Mouse (Mus musculus) forebrain, embryonic 12.5 days (tissue): ENCODE results near the gene Tle3. TPM values are rescaled to one million over a fixed set of nuclear protein-coding genes. Genes with fewer than 3 reads are reported as not detected.

Experiments used
- ATAC-seq: fragments of 200-750 bp; cut with Nextera tagmentation; 2 replicates; pipeline ENCODE4 v1.8.0; 2017; ENCODE audit warnings: moderate TSS enrichment; ENCODE audit not compliant: low FRiP score
- H3K27ac ChIP-seq: fragments of 300-500 bp; sonication (generic); 2 replicates; pipeline ENCODE4 v1.5.1; 2016; ENCODE audit warnings: mild to moderate bottlenecking
- H3K27me3 ChIP-seq: fragments of 300-500 bp; sonication (generic); 2 replicates; pipeline ENCODE4 v1.6.1; 2016; ENCODE audit warnings: mild to moderate bottlenecking
- H3K36me3 ChIP-seq: fragments of 300-500 bp; sonication (generic); replicated peaks from 2 replicates; pipeline ENCODE4 v1.6.1; 2016; ENCODE audit warnings: mild to moderate bottlenecking
- H3K4me1 ChIP-seq: fragments of 300-500 bp; sonication (generic); 2 replicates; pipeline ENCODE4 v1.6.1; 2016
- H3K4me2 ChIP-seq: fragments of 300-500 bp; sonication (generic); 2 replicates; pipeline ENCODE4 v1.6.1; 2016; ENCODE audit warnings: mild to moderate bottlenecking, moderate library complexity
- H3K4me3 ChIP-seq: fragments of 300-500 bp; sonication (generic); replicated peaks from 2 replicates; pipeline ENCODE4 v1.5.1; 2016; ENCODE audit warnings: mild to moderate bottlenecking
- H3K9ac ChIP-seq: fragments of 300-500 bp; sonication (generic); 2 replicates; pipeline ENCODE4 v1.6.1; 2016; ENCODE audit warnings: mild to moderate bottlenecking
- H3K9me3 ChIP-seq: fragments of 300-500 bp; sonication (generic); 2 replicates; pipeline ENCODE4 v1.6.1; 2016
- WGBS: fragments of 180-500 bp; shearing (Covaris S2); methylation state at CpG from one replicate; pipeline ENCODE4 v1.1.7; 2016; 5-methylcytosine and 5-hydroxymethylcytosine counted together
- polyA plus RNA-seq: library from polyadenylated mRNA; unstranded; fragments of >200 nt; fragmentation: Nextera tagmentation; extraction: Ambion mirVana; gene quantifications from 2 replicates; pipeline ENCODE4 v1.2.1, GENCODE M21; 2016

Tle3 gene
- polyA plus RNA-seq, 1 experiment from 2014 or later: 56.2 TPM

GRCm38 (mm10) chr9:61337665-61338064 lies 34.5 kb upstream of the Tle3 start:
- H3K4me2 ChIP-seq: no peak overlapping the region
- H3K27me3 ChIP-seq: peaks cover 72% of the 10 kb centered on the region
- no peak overlapping the region for H3K9ac ChIP-seq
- no peaks in the 10 kb centered on the region for H3K9me3 ChIP-seq
- no peaks in the 10 kb centered on the region for H3K36me3 ChIP-seq
- ATAC-seq: no peak
- 23% methylated on average over 9 of the region's 9 CpGs for WGBS
- no peak overlapping the region for H3K27ac ChIP-seq
- H3K4me3 ChIP-seq: no peak overlapping the region
- H3K4me1 ChIP-seq: peaks cover 21% of the 10 kb centered on the region

- H3K36me3 ChIP-seq: no peaks in the 10 kb centered on the region
- H3K27ac ChIP-seq: no peak overlapping the region
- ATAC-seq: no peak
- peaks cover 23% of the 10 kb centered on the region for H3K4me1 ChIP-seq
- H3K27me3 ChIP-seq: peaks cover 76% of the 10 kb centered on the region
- H3K9ac ChIP-seq: no peak overlapping the region
- 19% methylated on average over 6 of the region's 6 CpGs for WGBS
- no peaks in the 10 kb centered on the region for H3K9me3 ChIP-seq
- H3K4me2 ChIP-seq: no peak overlapping the region
- H3K4me3 ChIP-seq: no peak overlapping the region
These were observed 32.9 kb upstream of the Tle3 start for GRCm38 (mm10) chr9:61339311-61339710.

DNA sequence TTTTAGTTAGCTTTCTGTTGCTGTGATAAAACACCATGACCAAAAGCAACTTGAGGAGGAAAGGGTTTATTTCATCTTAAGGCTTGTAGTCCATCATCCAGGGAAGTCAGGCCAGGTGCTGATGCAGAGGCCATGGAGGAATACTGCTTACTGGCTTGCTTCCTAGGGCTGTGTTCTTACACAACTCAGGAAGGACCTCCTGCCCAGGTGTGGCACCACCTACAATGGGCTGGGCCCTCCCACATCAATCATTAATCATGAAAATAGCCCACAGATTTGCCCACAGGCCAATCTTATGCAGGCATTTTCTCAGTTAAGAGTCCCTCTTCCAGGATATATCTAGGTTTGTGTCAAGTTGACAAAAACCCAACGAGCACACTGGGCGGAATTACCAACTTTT lies 31.8 kb upstream of the Tle3 start:
- no peaks in the 10 kb centered on the region for H3K9me3 ChIP-seq
- H3K36me3 ChIP-seq: no peaks in the 10 kb centered on the region
- peaks cover 26% of the 10 kb centered on the region for H3K4me1 ChIP-seq
- no peak for ATAC-seq
- H3K4me3 ChIP-seq: no peak overlapping the region
- H3K9ac ChIP-seq: no peak overlapping the region
- H3K4me2 ChIP-seq: no peak overlapping the region
- no peak overlapping the region for H3K27ac ChIP-seq
- H3K27me3 ChIP-seq: peaks cover 77% of the 10 kb centered on the region
- 90% methylated on average over 2 of the region's 2 CpGs for WGBS

DNA sequence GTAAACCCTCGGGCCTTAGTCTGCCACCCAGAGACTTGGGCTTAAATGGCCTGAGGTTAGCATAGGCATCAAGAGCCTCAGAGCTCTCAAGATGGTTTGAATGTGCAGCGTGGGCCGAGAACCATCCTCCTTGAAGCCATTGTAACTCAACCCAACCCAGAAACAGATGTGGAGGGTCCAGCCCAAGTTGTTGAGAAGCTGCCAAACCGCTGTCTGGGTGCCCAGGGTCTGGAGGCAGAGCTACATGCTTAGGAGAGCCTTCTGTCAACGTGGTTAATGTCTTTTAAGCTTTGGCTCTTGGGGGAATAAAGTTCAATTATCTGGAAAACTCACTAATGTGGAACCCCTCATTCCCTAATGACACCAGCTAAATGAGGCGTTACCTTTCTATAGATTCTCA lies 29.9 kb upstream of the Tle3 start:
- Histone ChIP-seq H3K4me2 (no peak overlapping the region), H3K9ac (no peak overlapping the region), H3K27me3 (peaks cover 72% of the 10 kb centered on the region), H3K36me3 (no peaks in the 10 kb centered on the region), H3K9me3 (no peaks in the 10 kb centered on the region), H3K4me3 (no peak overlapping the region), H3K4me1 (peaks cover 23% of the 10 kb centered on the region), H3K27ac (no peak overlapping the region)
- 62% methylated on average over 6 of the region's 6 CpGs for WGBS
- ATAC-seq: no peak

GRCm38 (mm10) chr9:61344684-61345083 lies 27.5 kb upstream of the Tle3 start:
- ATAC-seq: no peak
- Histone ChIP-seq H3K27ac (no peak overlapping the region), H3K4me1 (peaks cover 30% of the 10 kb centered on the region), H3K9me3 (no peaks in the 10 kb centered on the region), H3K4me2 (no peak overlapping the region), H3K9ac (no peak overlapping the region), H3K27me3 (peaks cover 62% of the 10 kb centered on the region), H3K4me3 (no peak overlapping the region), H3K36me3 (no peaks in the 10 kb centered on the region)
- WGBS: 74% methylated on average over 6 of the region's 6 CpGs

DNA sequence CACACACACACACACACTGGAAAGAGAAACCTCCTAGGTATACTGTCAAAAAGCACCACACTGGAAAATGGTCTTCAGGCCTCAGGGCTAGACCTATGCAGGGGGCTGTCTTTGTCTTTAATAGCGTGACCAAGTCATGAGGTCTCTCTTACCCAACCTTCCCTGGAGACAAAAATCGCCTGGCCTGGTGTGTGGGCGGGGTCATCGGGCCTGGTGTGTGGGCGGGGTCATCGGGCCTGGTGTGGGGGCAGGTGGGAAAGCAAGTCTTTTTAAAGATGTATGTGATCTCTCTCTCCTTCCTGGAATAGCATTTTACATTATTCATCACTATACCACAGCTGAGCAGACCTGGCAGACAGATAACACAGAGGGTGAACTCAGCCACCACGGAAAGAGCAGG lies 25.2 kb upstream of the Tle3 start:
- H3K27me3 ChIP-seq: peaks cover 57% of the 10 kb centered on the region
- ATAC-seq: no peak
- no peak overlapping the region for H3K9ac ChIP-seq
- H3K9me3 ChIP-seq: no peaks in the 10 kb centered on the region
- peaks cover 43% of the 10 kb centered on the region for H3K4me1 ChIP-seq
- H3K4me2 ChIP-seq: no peak overlapping the region
- no peaks in the 10 kb centered on the region for H3K36me3 ChIP-seq
- no peak overlapping the region for H3K27ac ChIP-seq
- WGBS: 30% methylated on average over 7 of the region's 7 CpGs
- H3K4me3 ChIP-seq: no peak overlapping the region

DNA sequence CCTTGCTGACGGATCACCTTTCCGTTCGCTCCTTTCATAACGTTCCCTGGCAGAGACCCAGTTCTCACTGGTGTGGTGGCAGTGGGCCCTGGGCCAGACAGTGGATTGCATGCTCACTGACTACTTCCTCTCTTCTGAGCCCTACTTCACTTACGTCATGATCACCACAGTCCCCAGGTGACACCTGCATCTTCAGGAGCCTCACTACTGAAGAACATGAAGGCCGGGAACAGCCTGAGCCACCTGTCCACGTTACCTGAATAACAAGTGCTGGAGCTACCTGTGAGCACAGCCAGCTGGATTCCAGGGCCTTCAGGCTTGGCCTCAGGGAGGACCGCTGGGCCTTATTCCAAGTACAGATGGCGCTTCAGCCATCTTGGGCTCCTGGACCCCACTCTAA lies 24.1 kb upstream of the Tle3 start:
- WGBS: 90% methylated on average over 9 of the region's 9 CpGs
- Histone ChIP-seq H3K27me3 (peaks cover 57% of the 10 kb centered on the region), H3K36me3 (no peaks in the 10 kb centered on the region), H3K4me1 (peaks cover 39% of the 10 kb centered on the region), H3K27ac (no peak overlapping the region), H3K9ac (no peak overlapping the region), H3K4me2 (no peak overlapping the region), H3K9me3 (no peaks in the 10 kb centered on the region), H3K4me3 (no peak overlapping the region)
- no peak for ATAC-seq

DNA sequence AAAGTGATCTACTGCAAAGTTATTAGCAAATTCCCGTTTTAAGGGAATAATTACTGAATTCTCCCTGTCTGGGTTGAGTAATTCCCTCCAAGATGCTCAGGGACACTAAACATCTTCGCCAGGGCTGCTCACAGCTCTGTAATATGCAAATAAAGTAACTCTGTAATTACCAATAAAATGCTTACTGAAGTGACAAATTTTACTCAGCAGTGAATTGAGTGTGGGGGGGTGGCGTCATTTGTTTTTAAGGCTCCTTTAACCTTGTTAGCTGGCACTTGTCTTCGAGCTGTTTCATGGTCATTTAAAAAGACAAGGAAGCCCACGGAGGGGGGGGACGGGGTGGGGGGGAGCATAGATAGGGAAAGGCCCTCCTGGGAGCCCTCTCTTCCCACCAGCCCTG lies 23.6 kb upstream of the Tle3 start:
- H3K4me1 ChIP-seq: peaks cover 39% of the 10 kb centered on the region
- H3K9me3 ChIP-seq: no peaks in the 10 kb centered on the region
- ATAC-seq: no peak
- H3K36me3 ChIP-seq: no peaks in the 10 kb centered on the region
- H3K4me3 ChIP-seq: no peak overlapping the region
- WGBS: 37% methylated on average over 6 of the region's 6 CpGs
- peaks cover 59% of the 10 kb centered on the region for H3K27me3 ChIP-seq
- no peak overlapping the region for H3K4me2 ChIP-seq
- no peak overlapping the region for H3K27ac ChIP-seq
- no peak overlapping the region for H3K9ac ChIP-seq

DNA sequence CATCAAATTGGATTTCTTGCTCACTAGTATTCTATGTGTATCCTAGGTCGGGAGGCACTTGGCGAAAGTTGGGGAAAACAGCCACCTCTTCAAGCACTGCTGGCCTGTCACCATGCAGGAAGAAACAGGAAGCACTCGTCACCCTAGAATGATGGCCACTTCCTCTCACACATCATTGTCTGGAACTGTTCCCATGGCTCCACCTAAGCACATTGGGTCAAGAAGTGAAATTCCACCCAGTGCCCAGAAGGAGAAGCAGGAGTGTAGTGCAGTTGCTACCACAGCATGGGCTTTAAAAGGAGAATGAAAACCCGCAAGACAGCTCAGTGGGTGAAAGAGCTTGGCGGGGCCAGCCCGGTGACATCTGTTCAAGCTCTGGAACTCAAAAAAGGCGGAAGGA lies 22.5 kb upstream of the Tle3 start:
- 91% methylated on average over 7 of the region's 7 CpGs for WGBS
- no peaks in the 10 kb centered on the region for H3K36me3 ChIP-seq
- H3K4me2 ChIP-seq: no peak overlapping the region
- no peak for ATAC-seq
- H3K27ac ChIP-seq: no peak overlapping the region
- no peaks in the 10 kb centered on the region for H3K9me3 ChIP-seq
- no peak overlapping the region for H3K9ac ChIP-seq
- H3K27me3 ChIP-seq: peaks cover 59% of the 10 kb centered on the region
- H3K4me3 ChIP-seq: no peak overlapping the region
- H3K4me1 ChIP-seq: peaks cover 37% of the 10 kb centered on the region

- Histone ChIP-seq H3K27me3 (peaks cover 50% of the 10 kb centered on the region), H3K9me3 (no peaks in the 10 kb centered on the region), H3K4me3 (no peak overlapping the region), H3K9ac (no peak overlapping the region), H3K27ac (0 out of 2 replicates have a peak overlapping the region, but pooled peaks have one; percentile 13), H3K36me3 (no peaks in the 10 kb centered on the region), H3K4me1 (peaks cover 36% of the 10 kb centered on the region), H3K4me2 (no peak overlapping the region)
- peak; percentile 33; the same call in 1 of the 2 replicates for ATAC-seq
- 15% methylated on average over 4 of the region's 4 CpGs for WGBS
These were observed 21.0 kb upstream of the Tle3 start for GRCm38 (mm10) chr9:61351164-61351563.

DNA sequence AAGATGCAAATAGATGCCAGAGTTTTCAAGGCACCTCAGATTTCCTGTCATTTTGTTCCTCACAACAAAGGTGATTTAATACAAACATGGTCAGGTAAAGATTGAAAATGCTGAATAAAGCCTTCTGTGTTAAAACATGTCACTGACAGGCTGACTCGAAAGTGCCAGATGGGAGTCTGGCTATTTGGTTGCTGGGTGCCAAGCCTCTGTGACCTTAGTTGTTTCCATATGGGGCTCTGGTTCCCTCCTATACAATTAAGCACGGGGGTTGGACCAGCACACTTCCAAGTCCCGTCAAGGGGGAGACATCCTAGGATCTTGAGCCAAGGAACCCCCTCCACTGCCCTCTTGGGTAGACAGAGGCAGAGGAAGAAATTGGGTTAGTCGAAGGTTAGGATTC lies 13.2 kb upstream of the Tle3 start:
- peaks cover 52% of the 10 kb centered on the region for H3K27me3 ChIP-seq
- 41% methylated on average over 4 of the region's 4 CpGs for WGBS
- no peak overlapping the region for H3K9ac ChIP-seq
- no peaks in the 10 kb centered on the region for H3K9me3 ChIP-seq
- no peak overlapping the region for H3K27ac ChIP-seq
- H3K4me3 ChIP-seq: no peak overlapping the region
- no peak for ATAC-seq
- no peaks in the 10 kb centered on the region for H3K36me3 ChIP-seq
- peaks cover 45% of the 10 kb centered on the region for H3K4me1 ChIP-seq
- H3K4me2 ChIP-seq: no peak overlapping the region

DNA sequence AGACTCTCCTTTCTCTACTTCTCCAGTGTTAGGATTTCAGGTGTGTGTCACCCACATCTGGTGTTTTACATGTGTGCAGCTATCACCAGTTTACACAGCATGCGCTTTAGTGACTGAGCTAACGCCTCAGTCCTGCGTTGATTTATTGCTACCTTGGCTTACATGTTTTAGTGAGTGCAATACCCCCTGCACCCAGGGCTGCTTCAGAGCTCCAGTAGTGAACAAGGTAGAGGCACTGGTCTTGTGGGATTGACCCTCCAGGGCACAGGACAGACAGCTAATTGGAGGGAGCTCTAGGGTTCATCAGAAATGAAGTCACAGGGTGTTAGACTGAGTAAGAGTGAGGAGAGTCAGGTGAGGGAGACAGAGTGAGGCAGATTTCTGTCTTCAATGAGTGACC lies 12.4 kb upstream of the Tle3 start:
- peaks cover 58% of the 10 kb centered on the region for H3K27me3 ChIP-seq
- H3K4me2 ChIP-seq: no peak overlapping the region
- no peak for ATAC-seq
- 87% methylated on average over 3 of the region's 3 CpGs for WGBS
- peaks cover 45% of the 10 kb centered on the region for H3K4me1 ChIP-seq
- no peak overlapping the region for H3K27ac ChIP-seq
- H3K36me3 ChIP-seq: no peaks in the 10 kb centered on the region
- no peak overlapping the region for H3K9ac ChIP-seq
- no peak overlapping the region for H3K4me3 ChIP-seq
- H3K9me3 ChIP-seq: no peaks in the 10 kb centered on the region

DNA sequence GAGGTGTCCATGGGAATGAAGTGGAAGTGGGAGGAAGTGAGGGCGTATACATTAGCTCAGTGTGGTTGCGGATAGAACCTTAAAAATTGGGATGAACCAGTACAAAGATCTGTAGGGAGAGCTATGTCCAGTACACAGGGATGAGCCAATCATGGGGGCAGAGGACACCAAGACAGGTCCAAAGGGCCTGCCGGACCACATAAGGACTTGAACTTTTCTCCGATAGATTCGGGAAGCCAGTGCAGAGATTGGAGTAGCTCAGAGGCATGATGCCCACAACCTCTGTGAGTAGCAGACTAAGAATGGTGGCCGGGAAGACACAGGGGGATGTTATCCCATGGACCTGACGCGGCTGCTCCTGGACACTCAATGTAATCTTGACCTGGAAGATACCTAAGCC lies 12.0 kb upstream of the Tle3 start:
- H3K9ac ChIP-seq: no peak overlapping the region
- H3K4me2 ChIP-seq: no peak overlapping the region
- no peaks in the 10 kb centered on the region for H3K36me3 ChIP-seq
- peaks cover 62% of the 10 kb centered on the region for H3K27me3 ChIP-seq
- no peaks in the 10 kb centered on the region for H3K9me3 ChIP-seq
- 91% methylated on average over 8 of the region's 8 CpGs for WGBS
- peaks cover 45% of the 10 kb centered on the region for H3K4me1 ChIP-seq
- H3K4me3 ChIP-seq: no peak overlapping the region
- no peak for ATAC-seq
- no peak overlapping the region for H3K27ac ChIP-seq
